Mouse (Mus musculus) forebrain, embryonic 11.5 days (tissue): ENCODE measurements around the gene Chd5. TPM values are rescaled to one million over a fixed set of nuclear protein-coding genes. Genes with fewer than 3 reads are reported as not detected.

Experiments
- ATAC-seq: fragments of 200-750 bp; cut with Nextera tagmentation; replicated peaks from 2 replicates; pipeline ENCODE4 v1.8.0; 2017; ENCODE audit warnings: moderate TSS enrichment; ENCODE audit not compliant: low FRiP score
- DNase-seq: peaks from one replicate; pipeline ENCODE4 v3.0.0-alpha.2; 2017; ENCODE audit warnings: low spot score
- H3K27ac ChIP-seq: fragments of 300-500 bp; sonication (generic); 2 replicates; pipeline ENCODE4 v1.5.1; 2014; ENCODE audit warnings: low read depth, low read length
- H3K27me3 ChIP-seq: fragments of 300-500 bp; sonication (generic); 2 replicates; pipeline ENCODE4 v1.6.1; 2014; ENCODE audit warnings: mild to moderate bottlenecking, low read length, mixed read lengths; ENCODE audit not compliant: control insufficient read depth, insufficient read depth
- H3K36me3 ChIP-seq: fragments of 300-500 bp; sonication (generic); 2 replicates; pipeline ENCODE4 v1.6.1; 2014; ENCODE audit warnings: mild to moderate bottlenecking, low read length, moderate library complexity, mixed read lengths; ENCODE audit not compliant: control insufficient read depth, insufficient read depth
- H3K4me1 ChIP-seq: fragments of 300-500 bp; sonication (generic); replicated peaks from 2 replicates; pipeline ENCODE4 v1.6.1; 2014; ENCODE audit warnings: low read length, mixed read lengths; ENCODE audit not compliant: control insufficient read depth, insufficient read depth
- H3K4me2 ChIP-seq: fragments of 300-500 bp; sonication (generic); 2 replicates; pipeline ENCODE4 v1.6.1; 2014; ENCODE audit warnings: low read depth, mild to moderate bottlenecking, low read length, moderate library complexity, mixed read lengths; ENCODE audit not compliant: severe bottlenecking
- H3K4me3 ChIP-seq: fragments of 300-500 bp; sonication (generic); 2 replicates; pipeline ENCODE4 v1.5.1; 2014; ENCODE audit warnings: low read depth, low read length
- H3K9ac ChIP-seq: fragments of 300-500 bp; sonication (generic); 2 replicates; pipeline ENCODE4 v1.6.1; 2014; ENCODE audit warnings: low read length
- H3K9me3 ChIP-seq: fragments of 300-500 bp; sonication (generic); 2 replicates; pipeline ENCODE4 v1.6.1; 2016; ENCODE audit warnings: low read length, mixed read lengths; ENCODE audit not compliant: control insufficient read depth
- WGBS: fragments of 180-500 bp; shearing (Covaris S2); extraction: QIAGEN DNeasy Blood & Tissue Kit; methylation state at CpG from one replicate; pipeline ENCODE4 v1.1.7; 2014; 5-methylcytosine and 5-hydroxymethylcytosine counted together
- polyA plus RNA-seq: library from polyadenylated mRNA; unstranded; fragments of >200 nt; fragmentation: Nextera tagmentation; extraction: Ambion mirVana; gene quantifications from 2 replicates; pipeline ENCODE4 v1.2.1, GENCODE M21; 2014

The Chd5 gene
- polyA plus RNA-seq, 1 experiment from 2014 or later: 1.5 TPM

GRCm38 (mm10) chr4:152296874-152297861, 41.3 kb upstream of the Chd5 start, which contains the start of gene Icmt:
Gene Icmt, plus strand, starts transcription at chr4:152297227.
- Histone ChIP-seq H3K36me3 (no peaks in the 10 kb centered on the region), H3K9me3 (no peaks in the 10 kb centered on the region), H3K4me3 (peak within 1 kb of the TSS; percentile 94), H3K27me3 (peaks cover 33% of the 10 kb centered on the region), H3K27ac (peak within 1 kb of the TSS; percentile 59), H3K9ac (peak within 1 kb of the TSS; percentile 93), H3K4me2 (peak within 1 kb of the TSS; percentile 92), H3K4me1 (peaks cover 19% of the 10 kb centered on the region)
- under 1% methylated on average over 115 of the region's 119 CpGs for WGBS
- peak; percentile 100 for DNase-seq
- ATAC-seq: peak; percentile 95

DNA sequence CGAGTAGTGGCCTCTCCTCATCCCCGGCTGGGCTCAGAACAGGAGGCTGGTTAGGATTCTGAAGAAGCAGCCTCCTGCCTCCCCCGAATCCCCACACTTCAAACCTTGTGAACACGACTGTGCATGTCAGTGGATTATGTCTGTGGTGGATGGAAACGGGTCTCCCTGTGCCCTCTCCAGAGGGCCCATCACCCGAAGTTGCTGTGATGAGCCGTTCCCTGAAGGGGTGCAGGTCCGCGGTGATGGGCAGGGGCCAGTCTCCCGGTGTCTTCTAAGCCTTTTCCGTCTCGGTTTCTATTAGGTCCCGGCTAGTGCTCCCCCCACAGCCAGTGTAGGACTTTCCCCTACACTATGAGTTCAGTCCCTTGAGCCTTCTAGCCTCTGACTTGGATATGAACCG, 39.6 kb upstream of the Chd5 start:
- 85% methylated on average over 14 of the region's 14 CpGs for WGBS
- Histone ChIP-seq H3K9ac (no peak overlapping the region), H3K4me2 (no peak overlapping the region)

DNA sequence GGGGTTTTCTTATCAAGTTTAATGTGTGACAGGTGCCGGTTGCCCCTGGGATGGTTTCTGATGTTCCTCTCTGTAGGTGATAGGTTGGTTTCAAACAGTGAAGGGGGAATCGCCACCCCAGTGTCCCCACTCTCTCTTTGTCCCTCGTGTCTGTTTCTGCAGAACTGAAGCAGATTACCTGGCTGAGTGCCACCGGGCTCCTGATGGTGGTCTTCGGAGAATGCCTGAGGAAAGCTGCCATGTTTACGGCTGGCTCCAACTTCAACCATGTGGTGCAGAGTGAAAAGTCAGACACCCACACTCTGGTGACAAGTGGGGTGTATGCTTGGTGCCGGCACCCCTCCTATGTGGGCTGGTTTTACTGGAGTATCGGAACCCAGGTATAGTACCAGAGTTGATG, 38.1 kb upstream of the Chd5 start:
- Histone ChIP-seq H3K9me3 (no peaks in the 10 kb centered on the region), H3K4me1 (peaks cover 10% of the 10 kb centered on the region; the same call in 1 of the 2 replicates), H3K4me2 (no peak overlapping the region), H3K27me3 (peaks cover 6% of the 10 kb centered on the region), H3K4me3 (no peak overlapping the region), H3K9ac (no peak overlapping the region), H3K27ac (no peak overlapping the region), H3K36me3 (no peaks in the 10 kb centered on the region; the same call in 1 of the 2 replicates)
- ATAC-seq (no peak), DNase-seq (no peak)
- 95% methylated on average over 8 of the region's 8 CpGs for WGBS

More for the DNA sequence above, 39.6 kb upstream of the Chd5 start:
- H3K9me3 ChIP-seq: no peaks in the 10 kb centered on the region
- DNase-seq: no peak
- H3K4me1 ChIP-seq: peaks cover 11% of the 10 kb centered on the region
- no peaks in the 10 kb centered on the region; the same call in 1 of the 2 replicates for H3K36me3 ChIP-seq
- ATAC-seq: no peak
- no peak overlapping the region for H3K4me3 ChIP-seq
- H3K27ac ChIP-seq: no peak overlapping the region
- H3K27me3 ChIP-seq: peaks cover 18% of the 10 kb centered on the region

- Histone ChIP-seq H3K27ac (no peak overlapping the region), H3K9ac (no peak overlapping the region), H3K9me3 (no peaks in the 10 kb centered on the region), H3K4me1 (peaks cover 10% of the 10 kb centered on the region; the same call in 1 of the 2 replicates), H3K4me2 (no peak overlapping the region), H3K4me3 (no peak overlapping the region), H3K27me3 (no peaks in the 10 kb centered on the region), H3K36me3 (no peaks in the 10 kb centered on the region; the same call in 1 of the 2 replicates)
- no peak for DNase-seq
- WGBS: 72% methylated on average over 11 of the region's 11 CpGs
- no peak for ATAC-seq
Observed at GRCm38 (mm10) chr4:152302012-152302411, 36.4 kb upstream of the Chd5 start.

- Histone ChIP-seq H3K4me2 (no peak overlapping the region), H3K27ac (no peak overlapping the region), H3K4me3 (no peak overlapping the region), H3K9ac (no peak overlapping the region), H3K36me3 (no peaks in the 10 kb centered on the region; the same call in 1 of the 2 replicates), H3K4me1 (peaks cover 5% of the 10 kb centered on the region; the same call in 1 of the 2 replicates), H3K9me3 (no peaks in the 10 kb centered on the region), H3K27me3 (no peaks in the 10 kb centered on the region)
- DNase-seq (no peak), ATAC-seq (no peak)
- WGBS: 92% methylated on average over 10 of the region's 10 CpGs
Observed at GRCm38 (mm10) chr4:152303172-152303571, 35.3 kb upstream of the Chd5 start.

- Histone ChIP-seq H3K9me3 (no peaks in the 10 kb centered on the region), H3K36me3 (no peaks in the 10 kb centered on the region; the same call in 1 of the 2 replicates), H3K9ac (no peak overlapping the region), H3K4me2 (no peak overlapping the region), H3K27ac (no peak overlapping the region), H3K4me1 (no peaks in the 10 kb centered on the region), H3K4me3 (no peak overlapping the region), H3K27me3 (no peaks in the 10 kb centered on the region; the same call in 1 of the 2 replicates)
- no peak for ATAC-seq
- WGBS: 94% methylated on average over 6 of the region's 6 CpGs
- DNase-seq: no peak
Observed at GRCm38 (mm10) chr4:152304685-152305084, 33.8 kb upstream of the Chd5 start.

GRCm38 (mm10) chr4:152305991-152306390, 32.5 kb upstream of the Chd5 start:
- Histone ChIP-seq H3K4me1 (no peaks in the 10 kb centered on the region), H3K36me3 (no peaks in the 10 kb centered on the region; the same call in 1 of the 2 replicates), H3K9ac (no peak overlapping the region), H3K9me3 (no peaks in the 10 kb centered on the region), H3K4me3 (no peak overlapping the region), H3K4me2 (no peak overlapping the region), H3K27me3 (peaks cover 2% of the 10 kb centered on the region), H3K27ac (no peak overlapping the region)
- WGBS: 87% methylated on average over 6 of the region's 6 CpGs
- ATAC-seq (no peak), DNase-seq (no peak)

DNA sequence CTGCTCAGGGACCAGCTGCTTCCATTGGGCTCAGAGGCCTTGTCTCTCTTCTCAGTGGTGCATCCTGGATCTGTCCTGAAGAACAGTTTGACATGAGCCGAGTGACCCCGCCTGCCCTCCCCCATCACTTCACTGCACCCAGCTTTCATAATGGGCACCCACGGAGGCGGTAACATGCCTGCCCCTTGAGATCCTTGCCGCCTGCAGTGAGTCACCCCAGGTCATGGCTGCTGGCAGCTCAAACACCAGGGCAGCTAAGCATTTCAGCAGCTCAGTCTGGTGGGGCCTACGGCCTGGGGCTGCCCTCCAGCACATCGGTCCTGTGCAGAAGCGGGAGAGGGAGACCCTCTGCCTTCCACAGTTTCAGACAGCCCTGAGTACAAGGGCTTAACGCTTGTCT, 30.9 kb upstream of the Chd5 start:
- no peak overlapping the region for H3K27ac ChIP-seq
- 82% methylated on average over 9 of the region's 9 CpGs for WGBS
- ATAC-seq: no peak
- no peaks in the 10 kb centered on the region; the same call in 1 of the 2 replicates for H3K36me3 ChIP-seq
- no peak for DNase-seq
- peaks cover 16% of the 10 kb centered on the region for H3K27me3 ChIP-seq
- no peak overlapping the region for H3K9ac ChIP-seq
- 0 out of 2 replicates have a peak, but pooled peaks cover 4% of the 10 kb centered on the region for H3K4me1 ChIP-seq
- no peak overlapping the region for H3K4me3 ChIP-seq
- H3K4me2 ChIP-seq: no peak overlapping the region
- no peaks in the 10 kb centered on the region for H3K9me3 ChIP-seq
